Mouse (Mus musculus): ENCODE results near the gene Mkln1.

DNA sequence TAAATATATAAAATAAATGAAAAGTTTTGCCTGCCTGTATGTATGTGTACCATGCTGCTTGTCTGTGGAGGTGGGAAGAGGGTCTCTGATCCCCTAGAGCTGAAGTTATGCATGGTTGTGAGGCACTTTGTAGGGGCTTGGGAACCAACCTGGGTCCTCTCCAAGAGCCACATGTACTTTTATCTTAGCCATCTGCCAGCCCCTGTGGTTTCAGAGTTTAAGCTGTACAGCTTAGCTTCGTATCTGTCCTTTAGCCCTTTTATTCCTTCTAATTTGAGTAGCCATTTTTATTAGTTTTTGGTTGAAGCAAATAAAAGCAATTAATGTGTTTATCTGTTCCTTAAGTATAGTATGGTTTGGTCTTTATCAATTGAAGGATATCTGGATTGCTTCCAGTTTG, 12.5 kb downstream of the Mkln1 start:
- TF ChIP-seq CTCF (IDR thresholded peaks at IDR 0.05; ENCODE audit: low read depth) (no peak), EP300 (IDR thresholded peaks at IDR 0.05; ENCODE audit: low read depth) (no peak)

Data from heart, postnatal 0 days (tissue).